Mouse (Mus musculus): Measurements from ENCODE around the gene Nfil3. TPM values are rescaled to one million over a fixed set of nuclear protein-coding genes. Genes with fewer than 3 reads are reported as not detected.

The Nfil3 gene
- 18.8 TPM for polyA plus RNA-seq (2012; fragmentation: generic; extraction: Trizol)
- long read RNA-seq, experiment 1, transcript Nfil3-201 (2 exons, 2,026 nt) = major isoform, 20 of 23 reads
- long read RNA-seq, experiment 1, partial matches to known transcripts = 3 of 23 reads
- long read RNA-seq, experiment 1, other reads (novel, unspliced or antisense) = 0 of 23 reads
- long read RNA-seq, experiment 2, transcript Nfil3-201 (2 exons, 2,026 nt) = major isoform, 70 of 73 reads
- long read RNA-seq, experiment 2, partial matches to known transcripts = 1 of 73 reads
- long read RNA-seq, experiment 2, other reads (novel, unspliced or antisense) = 2 of 73 reads

DNA sequence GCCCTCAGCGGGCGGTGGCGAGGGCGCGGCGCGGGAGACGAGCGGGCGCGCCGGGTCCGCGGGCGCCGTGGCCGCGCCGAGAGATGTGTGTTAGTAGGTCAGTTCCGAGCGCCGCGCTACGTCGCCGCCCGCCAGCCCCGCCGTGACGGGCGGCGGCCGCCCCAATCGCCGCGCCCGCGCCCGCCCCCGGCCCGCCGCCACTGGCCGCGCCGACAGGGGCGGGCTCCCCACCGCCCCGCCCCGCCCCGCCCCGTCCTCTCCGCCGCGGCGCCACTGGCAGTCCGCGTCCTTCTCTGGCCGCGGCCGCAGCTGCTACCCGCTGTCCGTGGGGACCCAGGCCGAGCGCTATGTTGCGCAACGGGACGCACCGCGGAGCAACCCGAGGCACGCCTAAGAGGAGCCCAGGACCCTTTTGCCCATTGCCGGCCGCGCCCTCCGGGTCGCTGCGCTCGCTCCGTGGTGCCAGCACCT lies at the start of gene Nfil3:
Gene Nfil3 (minus strand): TSS at position 123 of the 471 bp plus-strand sequence.
- TF ChIP-seq MAX (IDR thresholded peaks at IDR 0.05) (no peak), MYOD1 (IDR thresholded peaks at IDR 0.05; ENCODE audit: control insufficient read depth, insufficient read length, low read depth) (peak; percentile 44), CEBPB (IDR thresholded peaks at IDR 0.05; ENCODE audit: low read depth) (peak; percentile 97)
- no peaks in the 10 kb centered on the region for H3K36me3 ChIP-seq (ENCODE audit: control insufficient read depth, insufficient read depth)
- H3ac ChIP-seq (ENCODE audit: control insufficient read depth, insufficient read length, low read depth) = peak within 1 kb of the TSS; percentile 77
- peaks cover 23% of the 10 kb centered on the region for H3K79me3 ChIP-seq (ENCODE audit: low read depth)
- no peaks in the 10 kb centered on the region for H3K27me3 ChIP-seq (ENCODE audit: control insufficient read depth, insufficient read depth, insufficient read length)
- peaks cover 45% of the 10 kb centered on the region for H3K79me2 ChIP-seq (ENCODE audit: control insufficient read depth, insufficient read depth)
- H3K4me3 ChIP-seq (ENCODE audit: insufficient read depth, poor library complexity, severe bottlenecking) = peak within 1 kb of the TSS; percentile 64

DNA sequence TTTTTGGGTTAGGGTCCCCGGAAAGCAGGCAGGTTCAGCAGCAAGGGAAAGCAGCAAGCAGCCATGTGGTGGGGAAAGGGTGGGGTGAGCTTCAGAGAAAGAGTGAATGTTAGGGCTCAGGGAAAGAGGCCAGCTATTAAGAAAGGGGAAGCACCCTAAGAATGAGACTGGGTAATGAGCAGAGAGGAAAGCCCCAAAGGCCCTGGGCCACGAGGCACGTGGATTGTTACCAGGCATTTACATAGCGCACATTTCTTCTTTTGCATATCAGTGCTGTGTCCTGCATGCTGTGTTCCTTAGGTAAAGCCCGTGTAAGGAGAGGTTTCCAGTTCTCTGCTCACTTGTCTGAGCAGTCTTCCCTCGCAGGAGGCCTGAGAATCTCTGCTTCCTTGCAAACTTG lies 43.4 kb upstream of the Nfil3 start:
- no peaks in the 10 kb centered on the region for H3K79me2 ChIP-seq (ENCODE audit: control insufficient read depth, insufficient read depth)

GRCm38 (mm10) chr13:53020282-53020681 lies 39.4 kb upstream of the Nfil3 start:
- Histone ChIP-seq H3ac (ENCODE audit: control insufficient read depth, insufficient read length, low read depth) (no peak overlapping the region), H3K36me3 (ENCODE audit: control insufficient read depth, insufficient read depth) (no peaks in the 10 kb centered on the region), H3K4me3 (ENCODE audit: insufficient read depth, poor library complexity, severe bottlenecking) (no peak overlapping the region), H3K79me2 (ENCODE audit: control insufficient read depth, insufficient read depth) (no peaks in the 10 kb centered on the region), H3K79me3 (ENCODE audit: low read depth) (no peaks in the 10 kb centered on the region), H3K27me3 (ENCODE audit: control insufficient read depth, insufficient read depth, insufficient read length) (no peaks in the 10 kb centered on the region)
- peak; percentile 31 for TF ChIP-seq MYOD1 (IDR thresholded peaks at IDR 0.05; ENCODE audit: control insufficient read depth, insufficient read length, low read depth)
- TF ChIP-seq USF1 (IDR thresholded peaks at IDR 0.05; ENCODE audit: low read depth) = no peak

More for the DNA sequence above, 43.4 kb upstream of the Nfil3 start:
- TF ChIP-seq MYOG (IDR thresholded peaks at IDR 0.05; ENCODE audit: control insufficient read depth, extremely low read depth, insufficient read length) = no peak
- no peak for TF ChIP-seq MAX (IDR thresholded peaks at IDR 0.05)
- no peak for TF ChIP-seq FOSL1 (IDR thresholded peaks at IDR 0.05; ENCODE audit: insufficient read depth, low read length, poor library complexity, severe bottlenecking)
- TF ChIP-seq USF1 (IDR thresholded peaks at IDR 0.05; ENCODE audit: low read depth) = no peak
- TF ChIP-seq CEBPB (IDR thresholded peaks at IDR 0.05; ENCODE audit: low read depth) = no peak
- no peak for TF ChIP-seq MYOD1 (IDR thresholded peaks at IDR 0.05; ENCODE audit: control insufficient read depth, insufficient read length, low read depth)
- TF ChIP-seq CTCF (IDR thresholded peaks at IDR 0.05; ENCODE audit: control insufficient read depth, insufficient read depth, insufficient read length) = no peak
- Histone ChIP-seq H3K36me3 (ENCODE audit: control insufficient read depth, insufficient read depth) (no peaks in the 10 kb centered on the region), H3K79me3 (ENCODE audit: low read depth) (no peaks in the 10 kb centered on the region), H3ac (ENCODE audit: control insufficient read depth, insufficient read length, low read depth) (no peak overlapping the region), H3K4me3 (ENCODE audit: insufficient read depth, poor library complexity, severe bottlenecking) (no peak overlapping the region), H3K27me3 (ENCODE audit: control insufficient read depth, insufficient read depth, insufficient read length) (no peaks in the 10 kb centered on the region)

DNA sequence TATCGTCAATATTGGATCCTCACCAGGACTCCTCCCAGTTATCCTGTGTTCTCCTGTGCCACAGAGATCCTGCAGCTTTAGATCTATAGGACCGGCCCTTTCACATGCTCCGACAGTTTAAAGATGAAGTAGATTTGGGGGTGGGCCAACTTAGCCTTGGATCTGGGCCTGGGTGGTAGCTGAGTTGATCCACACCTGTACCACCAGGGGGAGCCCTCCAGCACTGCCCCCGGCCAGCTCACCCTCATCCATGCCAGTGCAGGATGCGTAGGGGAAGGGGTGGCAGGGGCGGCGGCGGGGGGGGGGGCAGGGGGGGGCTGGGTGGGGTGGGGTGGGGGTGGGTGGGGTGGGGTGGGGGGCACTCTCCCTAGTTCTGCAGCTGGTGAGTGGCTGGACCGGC lies 38.7 kb upstream of the Nfil3 start:
- H3K4me3 ChIP-seq (ENCODE audit: insufficient read depth, poor library complexity, severe bottlenecking) = no peak overlapping the region
- no peak for TF ChIP-seq MYOD1 (IDR thresholded peaks at IDR 0.05; ENCODE audit: control insufficient read depth, insufficient read length, low read depth)
- no peak for TF ChIP-seq USF1 (IDR thresholded peaks at IDR 0.05; ENCODE audit: low read depth)
- TF ChIP-seq CTCF (IDR thresholded peaks at IDR 0.05; ENCODE audit: control insufficient read depth, insufficient read depth, insufficient read length) = peak; percentile 31
- TF ChIP-seq CEBPB (IDR thresholded peaks at IDR 0.05; ENCODE audit: low read depth) = no peak
- H3K79me3 ChIP-seq (ENCODE audit: low read depth) = no peaks in the 10 kb centered on the region
- H3K36me3 ChIP-seq (ENCODE audit: control insufficient read depth, insufficient read depth) = no peaks in the 10 kb centered on the region
- no peaks in the 10 kb centered on the region for H3K79me2 ChIP-seq (ENCODE audit: control insufficient read depth, insufficient read depth)
- H3ac ChIP-seq (ENCODE audit: control insufficient read depth, insufficient read length, low read depth) = no peak overlapping the region
- no peaks in the 10 kb centered on the region for H3K27me3 ChIP-seq (ENCODE audit: control insufficient read depth, insufficient read depth, insufficient read length)

DNA sequence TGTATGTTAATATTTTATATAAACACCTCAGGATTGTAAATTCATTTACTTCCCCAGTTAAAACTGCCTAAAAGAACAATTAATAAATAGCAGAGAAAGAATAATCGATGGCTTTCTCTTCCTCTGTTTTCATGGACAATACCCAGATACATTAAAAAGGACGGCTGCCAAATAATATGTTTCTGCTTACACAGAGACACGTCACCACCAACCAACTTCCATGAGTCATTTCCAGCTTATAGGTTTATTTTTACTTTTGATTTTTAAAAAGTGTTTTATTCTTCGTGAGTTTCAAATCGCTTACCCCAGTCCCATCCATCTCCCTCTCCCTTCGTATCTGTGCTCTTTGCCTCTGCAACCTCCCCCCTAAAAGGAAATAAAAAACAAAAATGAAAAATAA lies 38.1 kb upstream of the Nfil3 start:
- TF ChIP-seq MYOD1 (IDR thresholded peaks at IDR 0.05; ENCODE audit: control insufficient read depth, insufficient read length, low read depth) (no peak), MAX (IDR thresholded peaks at IDR 0.05) (no peak), USF1 (IDR thresholded peaks at IDR 0.05; ENCODE audit: low read depth) (no peak), CEBPB (IDR thresholded peaks at IDR 0.05; ENCODE audit: low read depth) (no peak), MYOG (IDR thresholded peaks at IDR 0.05; ENCODE audit: control insufficient read depth, extremely low read depth, insufficient read length) (no peak), FOSL1 (IDR thresholded peaks at IDR 0.05; ENCODE audit: insufficient read depth, low read length, poor library complexity, severe bottlenecking) (no peak), CTCF (IDR thresholded peaks at IDR 0.05; ENCODE audit: control insufficient read depth, insufficient read depth, insufficient read length) (no peak)
- H3K79me2 ChIP-seq (ENCODE audit: control insufficient read depth, insufficient read depth) = no peaks in the 10 kb centered on the region
- H3K4me3 ChIP-seq (ENCODE audit: insufficient read depth, poor library complexity, severe bottlenecking) = no peak overlapping the region
- no peaks in the 10 kb centered on the region for H3K27me3 ChIP-seq (ENCODE audit: control insufficient read depth, insufficient read depth, insufficient read length)
- H3ac ChIP-seq (ENCODE audit: control insufficient read depth, insufficient read length, low read depth) = no peak overlapping the region
- H3K36me3 ChIP-seq (ENCODE audit: control insufficient read depth, insufficient read depth) = no peaks in the 10 kb centered on the region
- H3K79me3 ChIP-seq (ENCODE audit: low read depth) = no peaks in the 10 kb centered on the region

DNA sequence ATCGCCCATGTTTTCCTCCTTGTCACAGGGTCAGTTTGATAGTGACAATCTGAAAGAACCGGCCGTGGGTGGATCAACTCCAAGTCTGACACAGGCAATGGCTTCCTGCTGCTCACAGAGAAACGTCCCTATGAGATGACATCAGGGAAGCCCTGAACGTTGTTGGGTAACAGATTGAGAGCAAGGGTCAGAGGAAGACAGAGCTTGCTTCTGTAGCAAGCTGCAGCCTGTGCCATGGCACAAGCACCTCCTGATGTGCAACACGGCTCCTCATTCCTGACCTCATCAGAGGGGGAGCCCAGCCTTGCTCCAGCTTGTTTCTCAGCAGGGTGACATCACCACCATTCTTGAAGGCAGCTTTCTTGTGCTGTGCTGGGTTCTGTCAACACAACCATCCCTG lies 37.1 kb upstream of the Nfil3 start:
- Histone ChIP-seq H3ac (ENCODE audit: control insufficient read depth, insufficient read length, low read depth) (no peak overlapping the region), H3K27me3 (ENCODE audit: control insufficient read depth, insufficient read depth, insufficient read length) (no peaks in the 10 kb centered on the region), H3K36me3 (ENCODE audit: control insufficient read depth, insufficient read depth) (no peaks in the 10 kb centered on the region), H3K4me3 (ENCODE audit: insufficient read depth, poor library complexity, severe bottlenecking) (no peak overlapping the region), H3K79me2 (ENCODE audit: control insufficient read depth, insufficient read depth) (no peaks in the 10 kb centered on the region), H3K79me3 (ENCODE audit: low read depth) (no peaks in the 10 kb centered on the region)
- TF ChIP-seq USF1 (IDR thresholded peaks at IDR 0.05; ENCODE audit: low read depth) (no peak), CTCF (IDR thresholded peaks at IDR 0.05; ENCODE audit: control insufficient read depth, insufficient read depth, insufficient read length) (no peak), MYOD1 (IDR thresholded peaks at IDR 0.05; ENCODE audit: control insufficient read depth, insufficient read length, low read depth) (no peak), FOSL1 (IDR thresholded peaks at IDR 0.05; ENCODE audit: insufficient read depth, low read length, poor library complexity, severe bottlenecking) (no peak), MAX (IDR thresholded peaks at IDR 0.05) (no peak), MYOG (IDR thresholded peaks at IDR 0.05; ENCODE audit: control insufficient read depth, extremely low read depth, insufficient read length) (no peak), CEBPB (IDR thresholded peaks at IDR 0.05; ENCODE audit: low read depth) (no peak)
